Mouse (Mus musculus) telencephalon, adult 2 months (tissue): ENCODE results near the gene Dnajb8.

Experiments
- DNase-seq: peaks from one replicate; pipeline ENCODE4 v3.0.0-alpha.2; 2011; ENCODE audit warnings: low read depth, low spot score

Dnajb8 gene

DNA sequence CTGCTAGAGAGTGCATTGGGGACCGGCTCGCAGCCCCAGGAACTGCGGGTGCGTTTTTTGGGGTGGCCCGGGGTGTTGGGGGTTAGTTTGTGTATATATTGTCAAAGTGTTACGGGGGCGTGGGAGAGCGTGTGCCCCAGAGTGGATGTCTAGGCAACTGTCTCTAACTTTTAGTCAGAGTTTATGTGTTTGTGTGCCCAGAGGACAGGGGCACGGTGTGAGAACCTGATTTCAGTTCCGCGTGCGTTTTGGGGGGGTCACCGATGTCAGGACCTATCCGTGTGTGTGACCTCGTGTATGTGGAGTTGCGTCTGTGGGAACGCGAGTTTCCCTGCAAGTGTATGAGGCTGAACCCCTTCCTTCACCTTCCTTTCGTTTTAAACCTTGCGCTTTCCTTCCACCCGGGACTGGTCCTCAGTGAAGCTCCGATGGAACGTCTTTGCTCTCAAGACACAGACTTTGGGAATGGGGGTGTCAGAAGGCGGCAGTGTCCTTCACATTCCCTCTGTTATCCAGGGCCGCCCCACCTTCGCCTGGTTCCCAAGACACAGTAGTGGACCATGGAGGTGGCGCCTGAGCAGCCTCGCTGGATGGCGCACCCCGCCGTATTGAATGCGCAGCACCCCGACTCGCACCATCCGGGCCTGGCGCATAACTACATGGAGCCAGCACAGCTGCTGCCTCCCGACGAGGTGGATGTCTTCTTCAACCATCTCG is 22.9 kb upstream of the Dnajb8 start:
- DNase-seq: no peak

GRCm38 (mm10) chr6:88199718-88200692 is 22.1 kb upstream of the Dnajb8 start:
- no peak for DNase-seq

DNA sequence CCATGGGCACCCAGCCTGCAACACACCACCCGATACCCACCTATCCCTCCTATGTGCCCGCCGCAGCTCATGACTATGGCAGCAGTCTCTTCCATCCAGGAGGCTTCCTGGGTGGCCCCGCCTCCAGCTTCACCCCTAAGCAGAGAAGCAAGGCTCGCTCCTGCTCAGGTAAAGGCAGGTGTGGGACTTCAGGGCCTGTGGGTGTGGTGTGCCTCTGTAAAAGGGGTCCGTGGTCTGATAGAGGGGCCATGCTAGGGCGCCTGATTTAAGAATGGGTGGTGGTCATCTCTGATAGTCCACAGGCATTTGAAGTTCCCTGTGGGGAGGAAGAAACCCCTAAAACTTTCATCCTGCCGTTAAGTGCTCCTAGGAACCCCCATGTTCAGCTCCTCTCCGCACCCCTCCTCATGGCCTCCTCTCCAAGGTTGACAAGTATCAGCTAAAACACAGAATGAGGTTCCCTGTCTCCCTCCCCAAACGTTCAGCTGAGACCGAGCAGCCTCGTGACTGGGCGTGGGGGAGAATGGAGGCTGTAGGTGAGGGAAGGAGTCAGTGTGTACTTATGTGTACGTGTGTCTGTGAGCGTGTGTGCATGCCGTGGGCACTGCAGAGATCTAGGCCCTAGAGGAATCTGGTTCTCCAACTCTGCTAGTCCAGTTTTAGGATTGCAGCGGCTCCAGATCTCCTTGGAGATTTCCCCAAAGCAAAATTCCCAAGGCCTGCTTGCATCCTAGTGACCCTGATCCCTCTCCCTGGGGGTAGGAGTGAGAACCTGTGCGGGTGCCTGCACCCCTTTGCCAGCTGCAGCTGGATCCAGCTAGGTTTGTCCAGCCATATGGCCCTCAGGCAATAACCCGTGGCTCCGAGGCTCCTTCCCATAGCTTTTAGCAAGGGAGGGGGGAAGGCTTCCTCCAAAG is 21.1 kb upstream of the Dnajb8 start:
- DNase-seq: no peak

- no peak for DNase-seq
These were observed 20.0 kb upstream of the Dnajb8 start for GRCm38 (mm10) chr6:88201926-88202700.

DNA sequence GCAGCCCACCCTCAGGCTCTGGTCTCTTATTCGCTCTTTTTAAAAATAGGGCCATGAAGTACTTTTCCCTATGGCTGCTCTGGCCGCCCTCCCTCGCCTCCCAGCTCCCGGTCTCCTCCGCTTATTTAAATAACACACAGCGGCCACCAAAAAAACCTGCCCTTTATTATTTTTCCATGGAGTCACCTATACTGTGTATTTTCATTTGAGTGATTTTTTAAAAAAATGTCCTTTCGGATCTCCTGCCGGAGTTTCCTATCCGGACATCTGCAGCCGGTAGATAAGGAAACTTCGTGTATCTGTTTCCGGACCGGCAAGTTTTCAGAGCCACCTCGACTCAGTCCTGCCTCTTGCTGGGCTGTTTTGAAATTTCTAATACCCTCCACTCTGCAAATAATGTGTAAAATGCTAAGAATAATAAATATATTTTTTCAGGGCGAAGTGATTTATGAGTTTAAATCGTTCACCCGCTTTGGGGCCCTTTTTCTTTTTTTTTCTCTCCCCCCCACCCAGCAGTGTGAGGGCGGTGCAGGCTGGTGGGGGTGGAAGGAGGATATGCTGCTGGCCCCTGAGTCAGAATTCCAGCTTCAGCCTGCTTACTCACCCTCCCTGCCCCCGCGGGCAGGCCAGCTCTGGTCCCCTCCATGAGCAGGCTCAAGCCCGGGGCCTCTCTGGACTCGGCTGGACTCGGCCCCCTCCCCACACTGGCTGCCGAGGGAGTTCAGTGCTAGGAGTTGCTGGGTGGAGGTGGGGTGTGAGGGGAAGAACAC is 19.0 kb upstream of the Dnajb8 start:
- DNase-seq: no peak

GRCm38 (mm10) chr6:88203791-88204405 is 18.2 kb upstream of the Dnajb8 start:
- no peak for DNase-seq

GRCm38 (mm10) chr6:88204531-88205385 is 17.3 kb upstream of the Dnajb8 start:
- DNase-seq: no peak

- no peak for DNase-seq
These were observed 16.7 kb upstream of the Dnajb8 start for GRCm38 (mm10) chr6:88205386-88205700.

GRCm38 (mm10) chr6:88205937-88206336 is 16.1 kb upstream of the Dnajb8 start:
- DNase-seq: no peak

DNA sequence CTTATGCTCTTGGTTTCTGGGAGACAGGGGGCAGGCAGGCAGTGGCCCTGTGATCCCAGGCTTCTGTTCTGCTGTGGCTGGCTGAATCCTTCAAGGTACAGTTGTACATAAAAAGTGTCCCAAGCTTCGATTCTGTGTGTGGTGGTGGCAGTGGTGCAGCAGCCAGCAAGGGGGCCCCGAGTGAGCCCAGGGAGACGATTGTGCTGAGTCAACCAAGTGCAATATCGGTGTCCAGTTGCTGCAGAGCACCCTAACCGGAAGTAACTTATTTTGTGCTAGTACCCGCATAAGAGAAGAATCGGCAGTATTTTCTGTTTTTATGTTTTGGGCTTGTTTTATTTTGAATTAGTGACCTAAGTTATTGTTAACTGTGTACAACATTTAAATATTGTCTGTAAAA is 15.5 kb upstream of the Dnajb8 start:
- no peak for DNase-seq

DNA sequence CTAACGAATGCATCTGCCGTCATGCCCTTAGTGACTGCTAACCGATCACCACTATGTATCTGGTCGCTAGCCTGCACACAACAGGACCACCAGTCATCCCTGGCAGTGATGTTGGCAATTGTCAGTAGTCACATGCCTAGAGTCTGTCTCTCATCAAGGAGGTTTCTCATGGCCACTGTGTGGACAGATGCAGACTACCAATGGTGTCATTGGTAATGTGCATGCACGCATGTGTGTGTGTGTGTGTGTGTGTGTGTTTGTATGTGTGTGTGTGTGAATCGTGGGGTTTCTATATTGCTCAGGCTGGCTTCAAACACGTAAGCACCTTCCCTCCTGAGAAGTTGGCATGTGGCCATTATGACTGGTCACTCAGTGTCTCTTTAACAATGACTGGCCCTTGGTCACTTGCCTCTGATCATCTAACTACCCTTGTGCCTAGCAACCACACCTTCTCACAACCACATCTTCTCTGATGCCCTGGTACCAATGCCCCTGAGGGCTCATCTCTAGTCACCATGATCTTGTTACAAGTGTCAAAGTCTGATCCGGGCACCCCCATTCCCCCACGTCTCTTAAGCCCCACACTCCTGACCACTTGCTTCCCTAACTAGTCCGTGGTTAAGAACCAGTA is 14.6 kb upstream of the Dnajb8 start:
- DNase-seq: no peak

GRCm38 (mm10) chr6:88208321-88208720 is 13.7 kb upstream of the Dnajb8 start:
- DNase-seq: no peak

GRCm38 (mm10) chr6:88209453-88209852 is 12.6 kb upstream of the Dnajb8 start:
- no peak for DNase-seq

GRCm38 (mm10) chr6:88210182-88210581 is 11.9 kb upstream of the Dnajb8 start:
- no peak for DNase-seq

DNA sequence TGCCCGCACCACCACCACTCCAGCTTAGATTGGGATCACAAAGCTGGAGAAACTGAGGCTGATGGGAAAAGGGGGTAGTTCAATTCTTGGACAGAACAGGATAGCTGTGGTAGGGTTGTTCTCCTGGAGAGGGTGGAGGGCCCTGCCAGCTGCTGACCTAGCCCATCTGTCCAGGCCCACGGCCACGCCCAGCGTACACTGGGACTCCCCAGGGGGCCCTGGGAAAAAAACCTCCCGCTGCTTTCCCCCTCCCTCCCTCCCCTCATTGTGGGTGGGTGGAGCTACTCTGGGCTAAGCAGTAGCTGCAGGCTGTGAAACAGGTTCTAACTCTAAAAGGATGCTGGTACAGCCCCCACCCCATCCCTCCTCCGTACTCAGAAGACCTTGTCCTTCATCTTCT is 6.3 kb upstream of the Dnajb8 start:
- DNase-seq: no peak

DNA sequence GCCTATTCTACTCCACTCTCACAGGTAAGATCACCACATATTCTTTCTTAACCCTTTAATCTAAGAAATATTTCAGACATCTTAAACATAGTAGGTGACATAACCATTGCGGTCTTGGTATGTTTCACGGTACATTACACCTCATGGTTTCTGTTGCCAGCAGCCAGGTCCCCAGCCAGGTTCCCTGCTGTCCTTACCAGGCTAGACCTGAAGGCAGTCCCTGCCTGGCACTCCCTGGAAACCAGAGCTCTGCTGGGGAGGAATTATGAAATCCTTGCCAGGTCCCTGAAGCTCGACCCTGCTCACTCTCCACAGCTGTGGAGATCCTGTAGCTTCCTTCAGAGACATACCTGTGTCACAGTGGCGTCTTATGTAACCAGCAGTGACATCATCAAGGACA is 5.9 kb upstream of the Dnajb8 start:
- no peak for DNase-seq

- DNase-seq: no peak
These were observed 3.0 kb upstream of the Dnajb8 start for GRCm38 (mm10) chr6:88219094-88219493.

DNA sequence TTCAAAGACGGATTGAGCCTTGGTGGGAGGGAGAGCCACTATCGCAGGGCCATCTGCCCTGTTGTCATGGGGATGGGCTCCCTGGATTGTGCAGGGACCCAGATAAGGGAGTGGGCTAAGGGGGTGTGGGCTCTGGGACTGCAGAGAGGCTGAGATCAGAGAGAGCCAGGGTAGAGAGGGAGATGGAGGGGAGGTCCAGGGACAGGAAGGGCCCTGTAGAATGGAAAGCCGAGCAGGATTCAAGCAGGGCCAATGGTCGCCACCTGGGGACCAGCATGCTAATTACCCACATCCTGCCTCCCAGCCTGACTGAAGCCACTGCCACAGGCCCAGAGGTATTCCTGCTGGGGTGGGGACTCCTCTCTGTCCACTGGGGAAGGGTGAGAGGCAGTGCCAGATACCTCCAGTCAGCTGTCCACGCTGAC is 4.5 kb downstream of the Dnajb8 start:
- DNase-seq: no peak
